In genomic region chr8:59403659-59404058, GRCm38 (mm10) we compare ENCODE assay signal across 21 mouse cellular contexts.
DNase-seq lines count a peak whose midpoint lies in the region; ATAC-seq and TF ChIP-seq lines count a peak whose summit lies in the region.
"Had no signal": no experiment of that assay in that cellular context is flagged by ENCODE, and none has a peak within 500 bp of the region (broad histone marks: within the 10 kb centered on the region; RNA-seq: fewer than 3 reads in every experiment).

No protein-coding gene starts in this region.

- no peak overlapping the region for H3K9ac ChIP-seq in forebrain, embryonic 12.5 days
- no peak overlapping the region for H3K9ac ChIP-seq in forebrain, postnatal 0 days
- no peak overlapping the region for H3K9ac ChIP-seq in heart, embryonic 16.5 days (ENCODE audit: low read length)
- no peak overlapping the region for H3K9ac ChIP-seq in heart, embryonic 11.5 days (ENCODE audit: low read depth, low read length)
- H3K9ac ChIP-seq: limb, embryonic 13.5 days; liver, embryonic 13.5 days; lung, embryonic 14.5 days had no signal

- no peak overlapping the region for H3K27ac ChIP-seq in forebrain, embryonic 12.5 days
- no peak overlapping the region for H3K27ac ChIP-seq in forebrain, postnatal 0 days (ENCODE audit: low read depth, low read length)
- H3K27ac ChIP-seq in heart, embryonic 16.5 days (ENCODE audit: low read length), result no peak overlapping the region
- H3K27ac ChIP-seq in heart, embryonic 11.5 days (ENCODE audit: low read depth, low read length), result no peak overlapping the region
- H3K27ac ChIP-seq: gastrocnemius, adult 2 months; layer of hippocampus, adult 2 months; limb, embryonic 13.5 days; liver, embryonic 13.5 days had no signal

- no peak for TF ChIP-seq CTCF in forebrain, postnatal 0 days (IDR thresholded peaks at IDR 0.05; ENCODE audit: low read depth)
- no peak for TF ChIP-seq CTCF in brain, embryonic 14.5 days (IDR thresholded peaks at IDR 0.05; ENCODE audit: borderline replicate concordance, extremely low read depth, insufficient read depth, insufficient read length)

- H3K36me3 ChIP-seq in forebrain, embryonic 12.5 days (replicated peaks), result no peaks in the 10 kb centered on the region
- no peaks in the 10 kb centered on the region for H3K36me3 ChIP-seq in forebrain, postnatal 0 days (ENCODE audit: insufficient read depth)
- H3K36me3 ChIP-seq in heart, embryonic 16.5 days (ENCODE audit: control insufficient read depth, insufficient read depth), result no peaks in the 10 kb centered on the region
- no peaks in the 10 kb centered on the region for H3K36me3 ChIP-seq in heart, embryonic 11.5 days (ENCODE audit: control insufficient read depth, insufficient read depth, low read length)
- H3K36me3 ChIP-seq: limb, embryonic 13.5 days; liver, embryonic 13.5 days had no signal

- no peak overlapping the region for H3K4me3 ChIP-seq in forebrain, embryonic 12.5 days (replicated peaks)
- no peak overlapping the region for H3K4me3 ChIP-seq in forebrain, postnatal 0 days (ENCODE audit: low read depth, low read length)
- H3K4me3 ChIP-seq in heart, embryonic 16.5 days (ENCODE audit: low read length), result no peak overlapping the region
- H3K4me3 ChIP-seq in heart, embryonic 11.5 days (ENCODE audit: low read depth, low read length), result no peak overlapping the region
- H3K4me3 ChIP-seq: gastrocnemius, adult 2 months; layer of hippocampus, adult 2 months; limb, embryonic 13.5 days; liver, embryonic 13.5 days had no signal

- H3K9me3 ChIP-seq in forebrain, embryonic 12.5 days, result no peaks in the 10 kb centered on the region
- H3K9me3 ChIP-seq in forebrain, postnatal 0 days (ENCODE audit: low read length), result no peaks in the 10 kb centered on the region
- no peaks in the 10 kb centered on the region for H3K9me3 ChIP-seq in heart, embryonic 16.5 days (replicated peaks; ENCODE audit: control insufficient read depth, low read length)
- no peaks in the 10 kb centered on the region for H3K9me3 ChIP-seq in heart, embryonic 11.5 days (replicated peaks; ENCODE audit: control insufficient read depth, low read length)
- H3K9me3 ChIP-seq: limb, embryonic 13.5 days; liver, embryonic 13.5 days had no signal

- DNase-seq in forebrain, postnatal 0 days, result no peak
- DNase-seq in brain, embryonic 14.5 days (ENCODE audit: low read depth), result peak; percentile 74
- peak; percentile 2 for DNase-seq in retina, adult 2 months (ENCODE audit: low read depth, low spot score)
- DNase-seq: adrenal gland, adult 8-10 months; cerebellum, adult 11 months; cerebellum, postnatal 14 days; gastrocnemius, adult 2 months; kidney, adult 8-10 months; kidney, postnatal 14 days; layer of hippocampus, postnatal 36 days; liver, embryonic 13.5 days; lung, embryonic 14.5 days; lung, postnatal 36 days had no signal

- H3K4me1 ChIP-seq in forebrain, embryonic 12.5 days, result no peaks in the 10 kb centered on the region
- H3K4me1 ChIP-seq in forebrain, postnatal 0 days (ENCODE audit: insufficient read depth), result no peaks in the 10 kb centered on the region
- H3K4me1 ChIP-seq in heart, embryonic 16.5 days (ENCODE audit: control insufficient read depth, insufficient read depth, low read length), result no peaks in the 10 kb centered on the region
- no peaks in the 10 kb centered on the region for H3K4me1 ChIP-seq in heart, embryonic 11.5 days (ENCODE audit: control insufficient read depth, insufficient read depth, low read length)
- H3K4me1 ChIP-seq: limb, embryonic 13.5 days; liver, embryonic 13.5 days had no signal

- H3K4me2 ChIP-seq in forebrain, embryonic 12.5 days, result no peak overlapping the region
- no peak overlapping the region for H3K4me2 ChIP-seq in forebrain, postnatal 0 days (ENCODE audit: low read depth)
- no peak overlapping the region for H3K4me2 ChIP-seq in heart, embryonic 16.5 days (ENCODE audit: low read depth, low read length)
- no peak overlapping the region for H3K4me2 ChIP-seq in heart, embryonic 11.5 days
- H3K4me2 ChIP-seq: limb, embryonic 13.5 days; liver, embryonic 13.5 days; lung, embryonic 14.5 days had no signal

- H3K27me3 ChIP-seq in forebrain, embryonic 12.5 days, result no peaks in the 10 kb centered on the region
- no peaks in the 10 kb centered on the region for H3K27me3 ChIP-seq in forebrain, postnatal 0 days (ENCODE audit: insufficient read depth, low read length)
- H3K27me3 ChIP-seq in heart, embryonic 16.5 days (ENCODE audit: control insufficient read depth, insufficient read depth, low read length), result no peaks in the 10 kb centered on the region
- H3K27me3 ChIP-seq in heart, embryonic 11.5 days (ENCODE audit: control insufficient read depth, insufficient read depth, low read length), result no peaks in the 10 kb centered on the region
- H3K27me3 ChIP-seq: limb, embryonic 13.5 days; liver, embryonic 13.5 days; Patski had no signal

- TF ChIP-seq POLR2A in brain, embryonic 14.5 days (IDR thresholded peaks at IDR 0.05; ENCODE audit: borderline replicate concordance, extremely low read depth, insufficient read depth, insufficient read length, poor library complexity, severe bottlenecking), result no peak

- ATAC-seq in forebrain, embryonic 12.5 days (ENCODE audit: low FRiP score), result peak; percentile 65; the same call in 1 of the 2 replicates
- no peak for ATAC-seq in forebrain, postnatal 0 days
- ATAC-seq in heart, embryonic 16.5 days (replicated peaks; ENCODE audit: extremely low read depth, insufficient read depth, low FRiP score), result 0 out of 2 replicates have a peak, but pooled peaks have one; percentile 58
- ATAC-seq in heart, embryonic 11.5 days (replicated peaks; ENCODE audit: insufficient number of reproducible peaks, low FRiP score, low TSS enrichment), result no peak
- ATAC-seq in monocyte, adult 5-6 weeks (replicated peaks; ENCODE audit: insufficient number of reproducible peaks, low FRiP score, low TSS enrichment, poor library complexity, severe bottlenecking), result no peak
- ATAC-seq: CD4-positive, CD25-positive, alpha-beta regulatory T cell, adult 4 months; Patski had no signal

Comparison
In these comparisons a context has a peak if more than half of its experiments do, and no peak if none do; other contexts are left out.
1. ATAC-seq: peak in forebrain, embryonic 12.5 days (single experiment) and heart, embryonic 16.5 days (single experiment); none in forebrain, postnatal 0 days (single experiment), heart, embryonic 11.5 days (single experiment) and monocyte, adult 5-6 weeks (single experiment).